Mouse (Mus musculus): ENCODE data around the gene Gypa. TPM values are rescaled to one million over a fixed set of nuclear protein-coding genes. Genes with fewer than 3 reads are reported as not detected.

Gene Gypa
- polyA plus RNA-seq, 1 experiment from 2014 or later: 6.3 TPM

DNA sequence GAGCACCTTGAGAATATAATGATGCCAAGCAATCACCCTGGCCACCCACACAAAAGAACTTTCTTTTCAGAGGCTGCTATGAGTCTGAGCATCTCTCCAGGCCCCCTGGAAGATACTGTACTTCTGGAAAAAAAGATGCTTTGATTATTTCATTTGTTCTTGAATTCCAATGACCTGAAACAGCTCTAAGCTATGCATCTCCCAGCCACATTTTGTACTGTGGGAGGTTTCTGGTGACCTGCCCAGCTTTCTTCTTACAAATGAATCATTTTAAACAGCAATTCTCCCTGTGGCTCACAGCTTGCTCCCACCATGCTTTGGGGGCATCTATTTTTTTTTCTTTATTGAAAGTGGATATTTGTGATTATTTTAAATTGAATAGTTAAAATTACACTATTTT, 56.9 kb downstream of the Gypa start:
- no peaks in the 10 kb centered on the region for H3K27me3 ChIP-seq (ENCODE audit: control insufficient read depth, insufficient read depth, low read length)
- H3K4me3 ChIP-seq (ENCODE audit: control insufficient read depth in 1 of 2, insufficient read depth in 1 of 2, low read depth in 1 of 2, low read length in 2 of 2): no peak overlapping the region
- H3K27ac ChIP-seq (replicated peaks in 1 of 2; ENCODE audit: control insufficient read depth in 1 of 2, insufficient read depth in 1 of 2, low read depth in 2 of 2, low read length in 2 of 2): no peak overlapping the region
- no peaks in the 10 kb centered on the region for H3K4me1 ChIP-seq (ENCODE audit: control insufficient read depth in 2 of 2, insufficient read depth in 2 of 2, low read length in 2 of 2)
- H3K9ac ChIP-seq (ENCODE audit: low read length): no peak overlapping the region
- H3K9me3 ChIP-seq (ENCODE audit: control insufficient read depth, low read length): no peaks in the 10 kb centered on the region
- ATAC-seq (ENCODE audit: insufficient number of reproducible peaks, insufficient read depth, low FRiP score, low read depth): no peak
- no peak overlapping the region for H3K4me2 ChIP-seq (ENCODE audit: low read length)
- H3K36me3 ChIP-seq (ENCODE audit: control insufficient read depth, insufficient read depth, low read length): no peaks in the 10 kb centered on the region

DNA sequence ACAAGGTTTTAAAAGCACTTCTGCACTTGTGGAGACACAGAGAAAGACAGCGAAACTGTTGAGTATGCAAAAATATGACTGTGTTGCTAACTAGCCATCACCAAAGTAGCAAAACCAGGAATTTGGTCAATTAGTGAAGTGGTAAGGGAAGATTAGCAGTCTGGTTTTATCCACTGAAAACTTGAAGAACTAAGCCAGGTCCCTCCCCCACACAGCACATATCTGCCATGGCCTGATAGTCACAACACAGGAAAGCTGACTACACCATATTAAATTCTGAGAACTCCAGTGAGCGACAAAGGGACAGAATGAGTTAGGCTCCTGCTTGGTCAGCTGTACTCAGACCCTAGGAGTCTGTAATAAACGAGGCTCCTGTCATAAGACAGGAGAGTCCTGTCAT, 57.7 kb downstream of the Gypa start:
- Histone ChIP-seq H3K27ac (replicated peaks in 1 of 2; ENCODE audit: control insufficient read depth in 1 of 2, insufficient read depth in 1 of 2, low read depth in 2 of 2, low read length in 2 of 2) (no peak overlapping the region), H3K27me3 (ENCODE audit: control insufficient read depth, insufficient read depth, low read length) (no peaks in the 10 kb centered on the region), H3K9ac (ENCODE audit: low read length) (no peak overlapping the region), H3K4me3 (ENCODE audit: control insufficient read depth in 1 of 2, insufficient read depth in 1 of 2, low read depth in 1 of 2, low read length in 2 of 2) (no peak overlapping the region), H3K4me2 (ENCODE audit: low read length) (no peak overlapping the region), H3K4me1 (ENCODE audit: control insufficient read depth in 2 of 2, insufficient read depth in 2 of 2, low read length in 2 of 2) (no peaks in the 10 kb centered on the region), H3K36me3 (ENCODE audit: control insufficient read depth, insufficient read depth, low read length) (no peaks in the 10 kb centered on the region), H3K9me3 (ENCODE audit: control insufficient read depth, low read length) (no peaks in the 10 kb centered on the region)
- ATAC-seq (ENCODE audit: insufficient number of reproducible peaks, insufficient read depth, low FRiP score, low read depth): no peak
- 61% methylated on average over 3 of the region's 3 CpGs for WGBS

DNA sequence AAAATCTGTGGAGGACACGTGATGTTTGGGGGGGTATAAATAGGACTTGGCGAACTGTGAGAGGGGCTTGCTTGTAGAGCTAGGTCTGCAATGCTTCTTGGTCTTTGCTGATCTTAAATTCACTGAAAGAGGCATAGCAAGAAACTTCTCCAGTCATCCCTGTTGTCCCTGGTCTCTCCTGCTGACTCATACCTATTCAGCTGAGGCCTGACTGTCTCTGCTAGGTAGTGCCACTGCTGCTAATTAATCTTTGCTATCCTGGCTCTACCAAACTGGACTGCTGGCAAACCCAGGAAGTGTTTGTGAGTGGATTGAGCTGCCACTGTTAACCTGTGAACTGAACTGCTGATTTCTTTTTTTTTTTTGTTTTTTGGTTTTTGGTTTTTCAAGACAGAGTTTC, 61.4 kb downstream of the Gypa start:
- H3K9ac ChIP-seq (ENCODE audit: low read length): no peak overlapping the region
- H3K4me1 ChIP-seq (ENCODE audit: control insufficient read depth in 2 of 2, insufficient read depth in 2 of 2, low read length in 2 of 2): no peaks in the 10 kb centered on the region
- H3K4me3 ChIP-seq (ENCODE audit: control insufficient read depth in 1 of 2, insufficient read depth in 1 of 2, low read depth in 1 of 2, low read length in 2 of 2): no peak overlapping the region
- 85% methylated on average over 2 of the region's 2 CpGs for WGBS
- H3K27me3 ChIP-seq (ENCODE audit: control insufficient read depth, insufficient read depth, low read length): no peaks in the 10 kb centered on the region
- no peaks in the 10 kb centered on the region for H3K36me3 ChIP-seq (ENCODE audit: control insufficient read depth, insufficient read depth, low read length)
- ATAC-seq (ENCODE audit: insufficient number of reproducible peaks, insufficient read depth, low FRiP score, low read depth): no peak
- H3K27ac ChIP-seq (replicated peaks in 1 of 2; ENCODE audit: control insufficient read depth in 1 of 2, insufficient read depth in 1 of 2, low read depth in 2 of 2, low read length in 2 of 2): no peak overlapping the region
- no peak overlapping the region for H3K4me2 ChIP-seq (ENCODE audit: low read length)
- H3K9me3 ChIP-seq (ENCODE audit: control insufficient read depth, low read length): no peaks in the 10 kb centered on the region

Other genes starting within 250 kb of the Gypa start
- gene Frem3, start 117.3 kb downstream of the Gypa start, polyA plus RNA-seq (2014; fragmentation: Nextera tagmentation; extraction: Ambion mirVana): 1.0 and 1.1 TPM in 2 replicates
- gene Smarca5, start 245.7 kb downstream of the Gypa start, polyA plus RNA-seq (2014; fragmentation: Nextera tagmentation; extraction: Ambion mirVana): 42.7 and 45.1 TPM in 2 replicates